Mouse (Mus musculus) embryonic facial prominence, embryonic 14.5 days (tissue): ENCODE results near the gene Dbndd1. TPM values are rescaled to one million over a fixed set of nuclear protein-coding genes. Genes with fewer than 3 reads are reported as not detected.
"Not testable (repeated sequence)": the region's sequence is repeated elsewhere in the genome, so short reads cannot be mapped to it uniquely, and the experiment has no call there.

Experiments
- ATAC-seq: fragments of 200-750 bp; cut with Nextera tagmentation; 2 replicates; pipeline ENCODE4 v1.8.0; 2017; ENCODE audit warnings: low read depth, moderate number of reproducible peaks, moderate TSS enrichment
- DNase-seq: peaks from one replicate; pipeline ENCODE4 v3.0.0-alpha.2; 2015; ENCODE audit warnings: low spot score
- H3K27ac ChIP-seq: fragments of 300-500 bp; sonication (generic); replicated peaks from 2 replicates; pipeline ENCODE4 v1.5.1; 2014; ENCODE audit warnings: low read depth, mild to moderate bottlenecking, low read length, moderate library complexity
- H3K27me3 ChIP-seq: fragments of 300-500 bp; sonication (generic); replicated peaks from 2 replicates; pipeline ENCODE4 v1.6.1; 2014; ENCODE audit warnings: low read length; ENCODE audit not compliant: control insufficient read depth, insufficient read depth
- H3K36me3 ChIP-seq: fragments of 300-500 bp; sonication (generic); 2 replicates; pipeline ENCODE4 v1.6.1; 2014; ENCODE audit warnings: low read length, mixed read lengths; ENCODE audit not compliant: control insufficient read depth, insufficient read depth
- H3K4me1 ChIP-seq: fragments of 300-500 bp; sonication (generic); 2 replicates; pipeline ENCODE4 v1.6.1; 2014; ENCODE audit warnings: antibody characterized with exemption, low read length; ENCODE audit not compliant: control insufficient read depth, insufficient read depth
- H3K4me2 ChIP-seq: fragments of 300-500 bp; sonication (generic); 2 replicates; pipeline ENCODE4 v1.6.1; 2014; ENCODE audit warnings: low read depth, mild to moderate bottlenecking, low read length, moderate library complexity, mixed read lengths
- H3K4me3 ChIP-seq: fragments of 300-500 bp; sonication (generic); 2 replicates; pipeline ENCODE4 v1.5.1; 2014; ENCODE audit warnings: low read depth, mild to moderate bottlenecking, low read length
- H3K9ac ChIP-seq: fragments of 300-500 bp; sonication (generic); 2 replicates; pipeline ENCODE4 v1.6.1; 2014; ENCODE audit warnings: low read depth, mild to moderate bottlenecking, low read length, moderate library complexity, mixed read lengths
- H3K9me3 ChIP-seq: fragments of 300-500 bp; sonication (generic); 2 replicates; pipeline ENCODE4 v1.6.1; 2016; ENCODE audit warnings: low read length; ENCODE audit not compliant: control insufficient read depth
- WGBS: fragments of 180-500 bp; shearing (Covaris S2); extraction: QIAGEN DNeasy Blood & Tissue Kit; methylation state at CpG from one replicate; pipeline ENCODE4 v1.1.7; 2014; 5-methylcytosine and 5-hydroxymethylcytosine counted together
- polyA plus RNA-seq: library from polyadenylated mRNA; unstranded; fragments of >200 nt; fragmentation: Nextera tagmentation; extraction: Ambion mirVana; gene quantifications from 2 replicates; pipeline ENCODE4 v1.2.1, GENCODE M21; 2014

The Dbndd1 gene
- 13.5 and 14.4 TPM in 2 replicates for polyA plus RNA-seq

DNA sequence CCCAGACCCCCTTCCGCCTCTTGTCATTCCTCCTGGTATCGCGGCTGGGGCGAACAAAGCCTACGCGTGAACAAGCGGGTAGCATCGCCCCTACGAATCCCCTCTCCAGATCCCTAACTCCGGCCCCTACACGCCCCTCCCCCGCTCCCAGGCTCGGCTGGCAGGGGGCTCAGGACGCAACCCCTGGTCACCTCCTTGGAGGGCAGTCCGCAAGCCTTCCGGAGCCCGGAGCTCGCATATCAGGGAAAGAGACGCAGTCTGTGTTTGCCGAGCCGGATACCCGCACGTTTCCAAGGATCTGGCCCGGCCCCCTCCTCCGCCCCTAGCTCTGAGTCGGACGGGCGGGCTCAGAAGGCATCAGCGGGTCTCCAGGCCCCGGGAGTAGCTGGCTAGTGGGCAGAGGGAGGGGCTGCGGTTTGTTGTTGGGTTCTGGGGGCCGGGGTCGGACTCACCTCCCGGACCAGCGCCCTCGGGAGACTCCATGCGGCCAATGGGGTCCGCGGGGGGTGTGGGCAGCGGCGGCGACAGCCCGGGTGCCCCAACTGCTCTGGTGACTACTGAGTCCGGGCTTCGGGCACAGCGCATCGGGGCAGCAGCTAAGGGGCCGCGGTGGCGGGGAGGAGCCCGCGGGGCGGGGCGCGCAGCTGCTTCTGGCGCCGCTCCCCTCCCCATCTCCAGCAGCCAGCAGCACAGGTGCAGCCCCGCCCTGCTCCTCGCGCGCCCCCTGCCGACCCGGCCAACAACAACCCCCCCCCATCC, at the start of gene Dbndd1:
Dbndd1 (minus strand) TSS at position 683 of the 759 bp plus-strand sequence.
- H3K4me2 ChIP-seq, result peak within 1 kb of the TSS; percentile 93
- DNase-seq (peak; percentile 65), ATAC-seq (peak; percentile 59)
- H3K9ac ChIP-seq, result peak within 1 kb of the TSS; percentile 66
- H3K4me1 ChIP-seq, result peaks cover 22% of the 10 kb centered on the region
- H3K27ac ChIP-seq, result 0 out of 2 replicates have a peak within 1 kb of the TSS, but pooled peaks have one; percentile 21
- peaks cover 19% of the 10 kb centered on the region for H3K27me3 ChIP-seq
- WGBS, result under 1% methylated on average over 32 of the region's 63 CpGs
- H3K9me3 ChIP-seq, result no peaks in the 10 kb centered on the region
- no peaks in the 10 kb centered on the region; the same call in 1 of the 2 replicates for H3K36me3 ChIP-seq
- peak within 1 kb of the TSS; percentile 64 for H3K4me3 ChIP-seq

DNA sequence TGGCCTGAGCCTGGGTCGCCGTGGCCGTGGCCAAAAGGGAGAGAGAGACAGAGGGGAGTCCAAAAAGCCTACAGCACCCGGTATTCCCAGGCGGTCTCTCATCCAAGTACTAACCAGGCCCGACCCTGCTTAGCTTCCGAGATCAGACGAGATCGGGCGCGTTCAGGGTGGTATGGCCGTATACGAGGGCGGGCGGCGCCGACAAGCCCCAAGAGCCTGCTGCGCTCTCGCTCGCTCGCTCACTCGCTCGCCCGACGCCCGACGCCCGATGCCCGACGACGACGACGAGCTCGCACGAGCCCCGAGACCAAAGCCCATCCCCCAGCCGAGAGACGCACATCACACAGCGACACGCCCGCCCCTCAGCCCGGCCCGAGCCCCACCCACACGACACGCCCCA, 49.0 kb upstream of the Dbndd1 start:
- H3K27me3 ChIP-seq, DNase-seq, H3K4me1 ChIP-seq, H3K4me2 ChIP-seq, H3K9me3 ChIP-seq, H3K36me3 ChIP-seq, H3K27ac ChIP-seq, ATAC-seq, H3K9ac ChIP-seq, H3K4me3 ChIP-seq: not testable (repeated sequence)
- WGBS, result no CpG with 5 or more reads among the region's 45 CpGs

DNA sequence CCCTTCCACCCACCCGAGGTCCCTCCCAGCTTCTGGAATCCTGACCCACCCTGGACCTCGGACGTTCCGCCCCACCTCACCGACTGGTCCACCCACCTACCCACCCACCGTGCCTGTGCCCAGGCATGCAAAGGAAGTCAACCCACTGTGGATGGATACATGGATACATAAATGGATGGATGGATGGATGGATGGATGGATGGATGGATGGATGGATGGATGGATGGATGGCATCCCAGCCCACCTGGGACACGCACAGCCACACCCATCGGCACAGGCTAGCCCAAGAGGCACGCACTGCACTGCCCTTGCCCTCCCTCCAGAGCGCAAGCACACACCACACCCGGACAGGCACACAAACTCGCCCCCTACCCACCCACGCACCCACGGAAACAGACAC, 22.4 kb upstream of the Dbndd1 start:
- DNase-seq, H3K27me3 ChIP-seq, H3K9ac ChIP-seq, H3K4me1 ChIP-seq, H3K9me3 ChIP-seq, ATAC-seq, H3K27ac ChIP-seq, H3K4me3 ChIP-seq, H3K4me2 ChIP-seq: not testable (repeated sequence)
- 71% methylated on average over 3 of the region's 14 CpGs for WGBS
- peaks cover 44% of the 10 kb centered on the region for H3K36me3 ChIP-seq

DNA sequence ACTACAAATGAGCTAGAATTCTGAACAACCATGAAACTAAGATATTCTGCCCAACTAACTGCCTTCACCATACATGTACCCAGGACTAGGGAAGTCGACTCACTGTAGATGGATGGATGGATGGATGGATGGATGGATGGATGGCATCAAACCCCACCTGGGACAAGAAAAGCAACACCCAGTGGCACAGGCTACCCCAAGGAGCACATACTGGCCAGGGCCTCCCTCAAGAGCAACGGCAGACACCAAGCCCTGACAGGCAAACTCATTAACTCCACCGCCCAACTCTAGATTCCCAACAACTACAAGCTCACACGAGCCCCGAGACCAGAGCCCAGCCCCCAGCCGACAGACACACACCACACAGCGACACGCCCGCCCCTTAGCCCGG, 21.7 kb upstream of the Dbndd1 start:
- peak; percentile 62; the same call in 1 of the 2 replicates for ATAC-seq
- no peak overlapping the region for H3K9ac ChIP-seq
- no peaks in the 10 kb centered on the region for H3K9me3 ChIP-seq
- no peak overlapping the region for H3K4me3 ChIP-seq
- H3K27me3 ChIP-seq, result no peaks in the 10 kb centered on the region
- 35% methylated on average over 2 of the region's 10 CpGs for WGBS
- no peak overlapping the region for H3K27ac ChIP-seq
- no peaks in the 10 kb centered on the region for H3K4me1 ChIP-seq
- peaks cover 51% of the 10 kb centered on the region for H3K36me3 ChIP-seq
- DNase-seq, result no peak
- H3K4me2 ChIP-seq, result no peak overlapping the region

DNA sequence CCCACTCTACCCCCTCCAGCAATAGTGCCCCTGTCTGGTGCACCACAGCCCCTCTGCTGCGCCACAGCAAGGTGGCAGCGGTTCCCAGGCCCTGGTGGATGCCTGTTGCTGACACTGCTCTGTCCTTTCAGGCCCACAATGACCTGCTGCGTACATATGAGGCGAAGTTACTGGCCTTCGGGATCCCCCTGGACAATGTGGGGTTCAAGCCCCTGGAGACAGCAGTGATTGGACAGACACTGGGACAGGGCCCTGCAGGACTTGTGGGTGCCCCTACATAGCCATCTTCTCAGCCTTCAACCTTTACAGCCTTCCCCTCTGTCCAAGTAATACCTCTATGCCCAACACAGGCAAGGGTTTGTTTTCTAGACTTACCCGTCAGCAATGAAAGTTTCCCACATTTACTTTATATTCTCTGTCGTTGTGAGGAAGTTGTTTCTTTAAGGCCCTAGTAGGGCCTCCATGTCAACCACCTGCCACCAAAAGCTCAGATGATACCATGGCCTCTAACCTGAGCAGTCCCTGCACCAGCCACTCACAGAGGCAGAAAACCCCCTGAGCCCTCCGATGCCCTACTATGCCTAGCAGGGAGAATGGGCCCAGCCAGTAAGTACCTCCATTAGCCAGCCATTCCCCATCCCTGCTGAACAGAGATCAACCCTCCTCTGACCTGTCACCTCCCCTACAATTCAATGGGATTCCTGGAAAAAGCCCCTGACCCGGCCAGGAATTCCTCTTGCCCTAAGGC, 21.2 kb upstream of the Dbndd1 start:
- H3K4me2 ChIP-seq, result no peak overlapping the region
- no peak for DNase-seq
- H3K27ac ChIP-seq, result no peak overlapping the region
- H3K36me3 ChIP-seq, result peaks cover 56% of the 10 kb centered on the region
- no peak overlapping the region for H3K4me3 ChIP-seq
- no peaks in the 10 kb centered on the region for H3K27me3 ChIP-seq
- 84% methylated on average over 9 of the region's 9 CpGs for WGBS
- H3K4me1 ChIP-seq, result no peaks in the 10 kb centered on the region
- ATAC-seq, result peak; percentile 26; the same call in 1 of the 2 replicates
- no peak overlapping the region for H3K9ac ChIP-seq
- no peaks in the 10 kb centered on the region for H3K9me3 ChIP-seq

DNA sequence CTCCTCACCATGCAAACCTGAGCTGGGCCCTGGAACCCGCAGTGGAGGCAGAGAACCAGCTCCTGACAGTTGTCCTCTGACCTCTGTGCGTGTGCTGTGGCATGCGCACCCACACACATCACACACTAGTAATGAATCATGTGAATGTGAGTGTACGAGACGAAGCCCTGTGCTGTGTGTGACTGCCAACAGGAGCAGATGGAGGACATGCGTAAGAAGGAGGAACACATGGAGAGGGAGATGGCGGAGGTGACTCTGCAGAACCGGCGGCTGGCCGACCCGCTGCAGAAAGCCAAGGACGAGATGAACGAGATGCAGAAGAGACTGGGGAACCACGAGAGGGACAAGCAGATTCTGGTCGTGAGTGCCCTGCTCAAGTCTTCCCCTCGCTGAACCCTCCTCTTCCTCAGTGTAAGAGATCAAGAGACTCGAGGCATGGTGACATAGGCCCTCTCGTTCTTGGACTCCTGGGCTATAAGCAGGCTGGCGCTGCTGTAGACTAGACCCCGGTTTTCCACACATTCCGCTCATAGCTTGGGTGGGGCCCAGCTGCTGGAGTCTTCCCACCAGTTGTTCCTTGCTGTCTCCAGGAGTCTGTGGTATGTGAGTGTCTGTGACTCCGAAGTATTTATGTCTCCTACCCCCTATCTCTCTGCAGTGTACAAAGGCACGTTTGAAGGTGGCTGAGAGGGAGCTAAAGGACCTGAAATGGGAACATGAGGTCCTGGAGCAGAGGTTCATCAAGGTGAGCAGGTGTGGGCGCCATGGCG, 12.6 kb upstream of the Dbndd1 start:
- H3K9me3 ChIP-seq, result no peaks in the 10 kb centered on the region
- WGBS, result 91% methylated on average over 25 of the region's 25 CpGs
- peaks cover 96% of the 10 kb centered on the region for H3K36me3 ChIP-seq
- no peak overlapping the region for H3K9ac ChIP-seq
- H3K4me1 ChIP-seq, result no peaks in the 10 kb centered on the region
- no peak overlapping the region for H3K4me2 ChIP-seq
- no peaks in the 10 kb centered on the region for H3K27me3 ChIP-seq
- no peak overlapping the region for H3K27ac ChIP-seq
- H3K4me3 ChIP-seq, result no peak overlapping the region
- ATAC-seq (peak; percentile 35; the same call in 1 of the 2 replicates), DNase-seq (peak; percentile 26)

DNA sequence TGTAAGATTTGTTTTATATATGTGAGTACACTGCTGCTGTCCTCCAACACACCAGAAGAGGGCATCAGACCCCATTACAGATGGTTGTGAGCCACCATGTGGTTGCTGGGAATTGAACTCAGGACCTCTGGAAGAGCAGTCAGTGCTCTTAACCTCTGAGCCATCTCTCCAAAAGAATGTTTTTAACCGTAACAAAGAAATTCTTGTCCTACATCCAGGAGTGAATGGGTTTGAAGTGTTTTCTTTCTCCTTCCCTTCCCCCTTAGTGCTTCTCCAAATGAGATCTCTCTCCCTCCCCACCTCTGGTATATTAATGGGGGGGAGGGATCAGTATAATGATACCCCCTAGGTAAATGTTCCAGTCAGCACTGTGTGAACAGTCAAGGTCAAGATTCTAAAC, 4.8 kb upstream of the Dbndd1 start:
- not testable (repeated sequence) for H3K4me2 ChIP-seq, ATAC-seq
- peaks cover 14% of the 10 kb centered on the region for H3K4me1 ChIP-seq

DNA sequence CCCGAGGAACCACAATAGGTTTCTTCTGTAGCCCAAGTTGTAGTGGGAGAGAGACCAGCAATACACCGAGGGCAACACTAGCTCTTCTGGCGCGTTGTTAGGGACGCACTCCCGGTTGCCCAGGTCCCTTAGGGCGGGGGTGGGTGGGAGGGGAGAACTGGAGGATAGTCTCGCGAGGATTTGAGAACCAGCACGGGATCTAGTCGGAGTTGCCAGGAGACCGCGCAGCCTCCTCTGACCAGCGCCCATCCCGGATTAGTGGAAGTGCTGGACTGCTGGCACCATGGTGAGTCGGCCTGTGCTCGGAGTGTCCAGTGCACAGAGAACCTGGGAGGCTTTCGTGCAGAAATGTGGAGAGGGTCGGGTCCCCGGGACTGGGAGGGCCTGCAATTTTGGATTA, 3.4 kb upstream of the Dbndd1 start, which contains the start of gene Gas8:
Gas8 (plus strand) TSS at position 168 of the 400 bp plus-strand sequence.
- H3K27ac ChIP-seq, result no peak within 1 kb of the TSS
- peaks cover 9% of the 10 kb centered on the region for H3K27me3 ChIP-seq
- peak within 1 kb of the TSS; percentile 84 for H3K9ac ChIP-seq
- DNase-seq, result peak; percentile 97
- WGBS, result under 1% methylated on average over 20 of the region's 20 CpGs
- peak within 1 kb of the TSS; percentile 60 for H3K4me3 ChIP-seq
- no peaks in the 10 kb centered on the region for H3K9me3 ChIP-seq
- H3K4me2 ChIP-seq, result peak within 1 kb of the TSS; percentile 86
- peaks cover 27% of the 10 kb centered on the region; the same call in 1 of the 2 replicates for H3K36me3 ChIP-seq
- peaks cover 22% of the 10 kb centered on the region for H3K4me1 ChIP-seq
- peak; percentile 93 for ATAC-seq

More for the DNA sequence above, 4.8 kb upstream of the Dbndd1 start:
- H3K36me3 ChIP-seq, result peaks cover 40% of the 10 kb centered on the region
- H3K27ac ChIP-seq, DNase-seq, H3K4me3 ChIP-seq, H3K9me3 ChIP-seq, H3K27me3 ChIP-seq, H3K9ac ChIP-seq: not testable (repeated sequence)
- 91% methylated on average over 1 of the region's 1 CpGs for WGBS
